Mouse (Mus musculus): ENCODE measurements at regions not wholly inside any gene's neighbourhood (a gene's known extent, or its start where the extent isn't known, plus 50 kb on each side); places are given as distances from the start of the nearest gene placed in this dataset.
"Not testable (repeated sequence)": the region's sequence is repeated elsewhere in the genome, so short reads cannot be mapped to it uniquely, and the experiment has no call there.

GRCm38 (mm10) chr12:112309096-112309495 lies 163.1 kb downstream of the Kif26a start:
- TF ChIP-seq CTCF (IDR thresholded peaks at IDR 0.05; ENCODE audit: control insufficient read depth, insufficient read depth, low read length); POLR2A (IDR thresholded peaks at IDR 0.05; ENCODE audit: borderline replicate concordance, control insufficient read depth, low read depth, low read length): not testable (repeated sequence)
